Mouse (Mus musculus) embryo, embryonic 11 days (tissue): ENCODE results near the gene Ugt1a6b.

Source experiments
- DNase-seq: peaks from one replicate; pipeline ENCODE4 v3.0.0-alpha.2; 2015

Ugt1a6b gene

DNA sequence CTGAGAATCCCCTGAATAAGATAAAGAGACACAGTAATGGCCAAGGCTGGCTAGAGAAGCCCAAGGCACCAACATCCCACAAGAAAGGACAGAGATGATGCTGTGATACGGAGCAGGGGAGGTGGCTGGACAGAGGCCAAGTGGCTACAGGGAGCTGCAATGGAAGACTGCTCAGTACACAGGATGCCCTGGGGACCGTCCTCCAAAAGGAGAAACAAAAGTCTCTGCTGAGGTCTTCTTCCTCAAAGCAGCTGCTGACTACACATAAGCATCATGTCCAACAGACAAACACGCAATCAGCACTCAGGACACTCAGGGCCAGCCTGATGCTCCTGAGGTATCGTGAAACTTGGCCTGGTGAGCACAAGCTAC is 161.8 kb downstream of the Ugt1a6b start:
- no peak for DNase-seq

GRCm38 (mm10) chr1:88266123-88266522 is 163.1 kb downstream of the Ugt1a6b start:
- DNase-seq: no peak

- no peak for DNase-seq
Observed at GRCm38 (mm10) chr1:88267489-88267888, 164.4 kb downstream of the Ugt1a6b start.

- no peak for DNase-seq
Observed at GRCm38 (mm10) chr1:88268070-88268469, 165.0 kb downstream of the Ugt1a6b start.
